Mouse (Mus musculus): ENCODE measurements around the gene Vrk3. TPM values are rescaled to one million over a fixed set of nuclear protein-coding genes. Genes with fewer than 3 reads are reported as not detected.
A peak's percentile ranks its signal among the peaks of the same experiment; 100 is the strongest.

Gene Vrk3
- polyA plus RNA-seq (2012; rRNA removed) = 39.9 and 44.6 TPM in 2 replicates
- polyA plus RNA-seq (2014; fragmentation: Nextera tagmentation; extraction: Ambion mirVana) = 28.8 and 30.9 TPM in 2 replicates

DNA sequence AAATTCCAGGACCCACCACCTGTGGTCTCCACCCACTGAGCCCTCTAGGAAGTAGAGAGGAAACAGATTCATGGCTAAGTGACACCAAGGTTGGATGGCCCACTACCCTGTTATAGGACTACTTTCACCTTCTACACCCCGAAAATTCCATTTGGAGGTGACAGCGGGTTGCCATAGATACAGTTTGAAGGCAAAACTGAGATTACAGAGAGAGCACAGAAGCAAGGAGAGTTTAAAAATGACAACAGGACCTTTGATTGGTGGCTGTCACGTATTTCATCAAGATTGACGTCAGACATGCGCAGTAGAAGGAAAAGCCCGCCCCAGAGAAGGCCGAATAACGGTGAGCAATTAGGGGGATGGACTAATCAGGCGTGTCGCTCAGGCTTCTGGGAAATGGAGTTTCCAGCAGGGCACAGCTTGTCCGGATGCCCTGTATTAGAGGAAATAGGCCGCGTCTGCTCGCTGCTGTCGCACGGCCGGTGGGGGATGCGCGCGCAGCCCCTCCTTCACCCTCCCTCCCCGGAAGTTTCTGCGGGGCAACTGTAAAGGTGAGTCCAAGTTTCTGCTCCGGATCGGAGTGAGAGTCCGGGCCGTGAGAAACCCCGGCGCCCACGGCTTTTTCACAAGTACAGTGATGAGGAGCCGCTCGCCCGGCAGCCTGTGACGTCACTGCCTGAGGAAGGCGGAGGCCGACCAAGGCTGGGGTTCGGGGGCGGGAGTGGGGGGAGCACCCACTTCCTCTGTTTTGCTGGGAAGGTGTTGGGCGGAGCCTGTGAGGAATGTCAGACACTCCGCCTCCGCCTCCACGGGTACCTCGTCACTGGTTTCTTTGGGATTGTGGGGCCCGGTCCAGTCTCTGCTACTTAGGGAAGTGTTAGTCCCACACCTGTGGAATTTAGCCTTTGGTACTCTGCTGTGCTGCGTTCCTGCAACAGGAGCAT is at the start of gene Vrk3:
Gene Vrk3 (plus strand): TSS at position 313 of the 944 bp plus-strand sequence.
- H3K27me3 ChIP-seq (ENCODE audit: control insufficient read depth, insufficient read depth, low read length) = no peaks in the 10 kb centered on the region
- H3K36me3 ChIP-seq (ENCODE audit: control insufficient read depth, insufficient read depth, low read length) = peaks cover 14% of the 10 kb centered on the region
- WGBS = under 1% methylated on average over 44 of the region's 44 CpGs
- peaks cover 20% of the 10 kb centered on the region for H3K4me1 ChIP-seq (ENCODE audit: control insufficient read depth, insufficient read depth, low read length)
- no peaks in the 10 kb centered on the region for H3K9me3 ChIP-seq (ENCODE audit: control insufficient read depth, low read length)
- H3K9ac ChIP-seq (ENCODE audit: low read depth, low read length, severe bottlenecking) = peak within 1 kb of the TSS; percentile 52
- peak within 1 kb of the TSS; percentile 93 for H3K27ac ChIP-seq (replicated peaks; ENCODE audit: low read depth, low read length)
- peak within 1 kb of the TSS; percentile 64 for H3K4me3 ChIP-seq (replicated peaks; ENCODE audit: low read length)
- TF ChIP-seq POLR2A (IDR thresholded peaks at IDR 0.05; ENCODE audit: borderline replicate concordance, extremely low read depth, insufficient read depth, insufficient read length) = peak; percentile 70; the same call in 1 of the 2 replicates
- ATAC-seq (ENCODE audit: low FRiP score, low read depth) = peak; percentile 98
- DNase-seq (ENCODE audit: low spot score) = peak; percentile 99
- H3K4me2 ChIP-seq (replicated peaks; ENCODE audit: low read depth, low read length, severe bottlenecking) = peak within 1 kb of the TSS; percentile 78

- peak; percentile 53 for DNase-seq (ENCODE audit: low spot score)
- H3K9ac ChIP-seq (ENCODE audit: low read depth, low read length, severe bottlenecking) = no peak overlapping the region
- H3K27me3 ChIP-seq (ENCODE audit: control insufficient read depth, insufficient read depth, low read length) = no peaks in the 10 kb centered on the region
- H3K4me2 ChIP-seq (replicated peaks; ENCODE audit: low read depth, low read length, severe bottlenecking) = no peak overlapping the region
- WGBS = 9% methylated on average over 6 of the region's 6 CpGs
- TF ChIP-seq POLR2A (IDR thresholded peaks at IDR 0.05; ENCODE audit: borderline replicate concordance, extremely low read depth, insufficient read depth, insufficient read length) = no peak
- peaks cover 5% of the 10 kb centered on the region; the same call in 1 of the 2 replicates for H3K4me1 ChIP-seq (ENCODE audit: control insufficient read depth, insufficient read depth, low read length)
- H3K36me3 ChIP-seq (ENCODE audit: control insufficient read depth, insufficient read depth, low read length) = no peaks in the 10 kb centered on the region
- ATAC-seq (ENCODE audit: low FRiP score, low read depth) = 0 out of 2 replicates have a peak, but pooled peaks have one; percentile 21
- no peak overlapping the region for H3K4me3 ChIP-seq (replicated peaks; ENCODE audit: low read length)
- H3K9me3 ChIP-seq (ENCODE audit: control insufficient read depth, low read length) = no peaks in the 10 kb centered on the region
- no peak overlapping the region for H3K27ac ChIP-seq (replicated peaks; ENCODE audit: low read depth, low read length)
Observed at GRCm38 (mm10) chr7:44701921-44702320, 46.3 kb upstream of the Vrk3 start.

- DNase-seq (ENCODE audit: low spot score) (no peak), ATAC-seq (ENCODE audit: low FRiP score, low read depth) (no peak)
- Histone ChIP-seq H3K4me1 (ENCODE audit: control insufficient read depth, insufficient read depth, low read length) (no peaks in the 10 kb centered on the region), H3K27ac (replicated peaks; ENCODE audit: low read depth, low read length) (no peak overlapping the region), H3K27me3 (ENCODE audit: control insufficient read depth, insufficient read depth, low read length) (no peaks in the 10 kb centered on the region), H3K9ac (ENCODE audit: low read depth, low read length, severe bottlenecking) (no peak overlapping the region), H3K4me2 (replicated peaks; ENCODE audit: low read depth, low read length, severe bottlenecking) (no peak overlapping the region), H3K36me3 (ENCODE audit: control insufficient read depth, insufficient read depth, low read length) (no peaks in the 10 kb centered on the region), H3K4me3 (replicated peaks; ENCODE audit: low read length) (no peak overlapping the region), H3K9me3 (ENCODE audit: control insufficient read depth, low read length) (no peaks in the 10 kb centered on the region)
- WGBS = 78% methylated on average over 8 of the region's 8 CpGs
- TF ChIP-seq POLR2A (IDR thresholded peaks at IDR 0.05; ENCODE audit: borderline replicate concordance, extremely low read depth, insufficient read depth, insufficient read length) = no peak
Observed at GRCm38 (mm10) chr7:44702985-44703384, 45.2 kb upstream of the Vrk3 start.

GRCm38 (mm10) chr7:44704363-44704762 is 43.9 kb upstream of the Vrk3 start:
- Histone ChIP-seq H3K4me2 (replicated peaks; ENCODE audit: low read depth, low read length, severe bottlenecking) (no peak overlapping the region), H3K9ac (ENCODE audit: low read depth, low read length, severe bottlenecking) (no peak overlapping the region), H3K9me3 (ENCODE audit: control insufficient read depth, low read length) (no peaks in the 10 kb centered on the region), H3K36me3 (ENCODE audit: control insufficient read depth, insufficient read depth, low read length) (no peaks in the 10 kb centered on the region), H3K4me1 (ENCODE audit: control insufficient read depth, insufficient read depth, low read length) (no peaks in the 10 kb centered on the region), H3K4me3 (replicated peaks; ENCODE audit: low read length) (no peak overlapping the region), H3K27me3 (ENCODE audit: control insufficient read depth, insufficient read depth, low read length) (no peaks in the 10 kb centered on the region), H3K27ac (replicated peaks; ENCODE audit: low read depth, low read length) (no peak overlapping the region)
- no peak for TF ChIP-seq POLR2A (IDR thresholded peaks at IDR 0.05; ENCODE audit: borderline replicate concordance, extremely low read depth, insufficient read depth, insufficient read length)
- 54% methylated on average over 3 of the region's 3 CpGs for WGBS
- DNase-seq (ENCODE audit: low spot score) (no peak), ATAC-seq (ENCODE audit: low FRiP score, low read depth) (no peak)

DNA sequence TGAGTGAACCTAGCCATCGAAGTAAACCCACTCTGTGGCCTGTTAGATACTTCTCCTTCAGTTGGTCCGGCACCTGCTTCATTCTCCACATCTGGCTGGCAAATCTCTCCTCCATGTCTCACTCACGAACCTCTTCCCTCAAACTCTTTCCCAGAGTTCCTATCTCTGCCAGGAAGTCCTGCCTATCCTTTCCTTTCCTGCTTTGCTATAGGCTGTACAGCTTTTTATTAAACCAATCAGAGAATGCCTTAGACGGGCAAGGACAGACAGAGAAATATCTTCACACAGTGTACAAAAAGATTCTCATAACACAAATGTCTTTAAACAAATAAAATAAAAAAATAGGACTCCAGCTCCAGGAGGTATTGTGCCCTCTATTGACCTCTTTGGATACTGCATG is 43.1 kb upstream of the Vrk3 start:
- 83% methylated on average over 4 of the region's 4 CpGs for WGBS
- no peaks in the 10 kb centered on the region for H3K4me1 ChIP-seq (ENCODE audit: control insufficient read depth, insufficient read depth, low read length)
- no peaks in the 10 kb centered on the region for H3K27me3 ChIP-seq (ENCODE audit: control insufficient read depth, insufficient read depth, low read length)
- TF ChIP-seq POLR2A (IDR thresholded peaks at IDR 0.05; ENCODE audit: borderline replicate concordance, extremely low read depth, insufficient read depth, insufficient read length) = no peak
- no peak overlapping the region for H3K4me3 ChIP-seq (replicated peaks; ENCODE audit: low read length)
- H3K27ac ChIP-seq (replicated peaks; ENCODE audit: low read depth, low read length) = no peak overlapping the region
- no peaks in the 10 kb centered on the region for H3K9me3 ChIP-seq (ENCODE audit: control insufficient read depth, low read length)
- no peak overlapping the region for H3K9ac ChIP-seq (ENCODE audit: low read depth, low read length, severe bottlenecking)
- no peak for DNase-seq (ENCODE audit: low spot score)
- no peaks in the 10 kb centered on the region for H3K36me3 ChIP-seq (ENCODE audit: control insufficient read depth, insufficient read depth, low read length)
- no peak for ATAC-seq (ENCODE audit: low FRiP score, low read depth)
- H3K4me2 ChIP-seq (replicated peaks; ENCODE audit: low read depth, low read length, severe bottlenecking) = no peak overlapping the region

Measured in limb, embryonic 14.5 days (tissue).